ENCODE assay signal across 11 mouse cellular contexts in the genomic region with DNA sequence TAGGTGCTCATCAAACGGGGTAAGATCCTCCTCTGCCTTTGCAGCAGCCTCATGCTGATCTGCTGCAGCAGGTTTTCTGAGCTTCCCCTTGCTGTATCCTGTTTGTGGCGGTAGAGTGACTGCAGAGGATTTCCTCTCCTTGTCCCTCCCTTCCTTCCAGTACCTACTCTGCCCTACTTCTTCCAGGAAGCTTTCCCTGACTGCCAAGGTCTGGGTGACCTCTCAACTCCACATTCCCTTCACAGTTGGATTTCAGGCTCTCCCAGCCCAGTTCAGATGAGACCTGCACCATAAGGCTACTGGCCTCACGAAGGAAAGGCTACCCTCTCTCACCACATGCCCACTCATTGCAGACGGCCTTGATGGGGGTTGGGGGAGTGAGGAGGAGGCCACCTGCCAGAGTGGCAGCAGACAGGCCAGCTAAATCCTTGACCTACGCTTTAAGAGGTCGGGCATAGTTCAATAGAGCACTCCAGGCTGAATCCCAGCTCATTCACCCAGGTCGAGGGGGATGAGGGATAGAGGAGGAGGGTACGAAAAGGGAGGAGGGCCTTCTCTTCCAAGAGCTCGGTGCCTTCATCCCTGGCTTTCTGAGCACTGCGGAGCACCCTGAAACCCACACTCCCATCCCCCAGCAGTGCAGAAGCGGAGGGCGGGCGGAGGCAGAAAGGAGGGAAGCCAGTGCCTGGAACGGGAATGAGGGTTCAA. TPM values are rescaled to one million over a fixed set of nuclear protein-coding genes. Genes with fewer than 3 reads are reported as not detected.
A peak's percentile ranks its signal among the peaks of the same experiment; 100 is the strongest.
DNase-seq lines count a peak whose midpoint lies in the region; ATAC-seq lines count a peak whose summit lies in the region.
"Had no signal": no experiment of that assay in that cellular context is flagged by ENCODE, and none has a peak within 500 bp of the region (broad histone marks: within the 10 kb centered on the region; RNA-seq: fewer than 3 reads in every experiment).

No protein-coding gene starts in this region.

- 42% methylated on average over 14 of the region's 14 CpGs for WGBS in heart, embryonic 13.5 days
- 15% methylated on average over 14 of the region's 14 CpGs for WGBS in forebrain, embryonic 11.5 days
- 21% methylated on average over 14 of the region's 14 CpGs for WGBS in neural tube, embryonic 14.5 days

- H3K4me2 ChIP-seq in heart, embryonic 13.5 days: peak overlapping the region; percentile 13; the same call in 1 of the 2 replicates
- peak overlapping the region; percentile 34; the same call in 1 of the 2 replicates for H3K4me2 ChIP-seq in forebrain, embryonic 11.5 days (ENCODE audit: low read depth, low read length, severe bottlenecking)
- H3K4me2 ChIP-seq in neural tube, embryonic 14.5 days (ENCODE audit: low read depth, low read length): peak overlapping the region; percentile 28; the same call in 1 of the 2 replicates

- peaks cover 32% of the 10 kb centered on the region for H3K27me3 ChIP-seq in heart, embryonic 13.5 days (replicated peaks)
- H3K27me3 ChIP-seq in forebrain, embryonic 11.5 days (ENCODE audit: control insufficient read depth, insufficient read depth, low read length): no peaks in the 10 kb centered on the region
- no peaks in the 10 kb centered on the region for H3K27me3 ChIP-seq in neural tube, embryonic 14.5 days (ENCODE audit: control insufficient read depth, insufficient read depth, low read length)
- H3K27me3 ChIP-seq: stomach, embryonic 15.5 days had no signal

- DNase-seq in heart, postnatal 10 days: no peak
- no peak for DNase-seq in forebrain, embryonic 11.5 days (ENCODE audit: low spot score)
- DNase-seq in kidney, postnatal 10 days: peak; percentile 52
- no peak for DNase-seq in ovary, adult 18-20 months (ENCODE audit: low spot score)
- no peak for DNase-seq in cerebellum, adult 9-10 months
- no peak for DNase-seq in frontal cortex, postnatal 14 days (ENCODE audit: low spot score in 2 of 2)

- H3K27ac ChIP-seq in heart, embryonic 13.5 days (replicated peaks): no peak overlapping the region
- H3K27ac ChIP-seq in forebrain, embryonic 11.5 days (ENCODE audit: low read depth, low read length): peak overlapping the region; percentile 55
- peak overlapping the region; percentile 76 for H3K27ac ChIP-seq in neural tube, embryonic 14.5 days (ENCODE audit: low read depth, low read length)
- H3K27ac ChIP-seq: stomach, embryonic 15.5 days had no signal

- intact Hi-C loops in heart, postnatal 10 days (cut with DNase I): no loop called here

- H3K4me1 ChIP-seq in heart, embryonic 13.5 days: peaks cover 20% of the 10 kb centered on the region
- H3K4me1 ChIP-seq in forebrain, embryonic 11.5 days (replicated peaks; ENCODE audit: control insufficient read depth, insufficient read depth, low read length): peaks cover 12% of the 10 kb centered on the region
- peaks cover 17% of the 10 kb centered on the region for H3K4me1 ChIP-seq in neural tube, embryonic 14.5 days (ENCODE audit: control insufficient read depth, insufficient read depth, low read length)

- no peaks in the 10 kb centered on the region for H3K36me3 ChIP-seq in heart, embryonic 13.5 days
- H3K36me3 ChIP-seq in forebrain, embryonic 11.5 days (ENCODE audit: control insufficient read depth, insufficient read depth, low read length): no peaks in the 10 kb centered on the region
- H3K36me3 ChIP-seq in neural tube, embryonic 14.5 days (ENCODE audit: control insufficient read depth, insufficient read depth, low read length): no peaks in the 10 kb centered on the region
- H3K36me3 ChIP-seq: stomach, embryonic 15.5 days had no signal

- no peaks in the 10 kb centered on the region for H3K9me3 ChIP-seq in heart, embryonic 13.5 days
- H3K9me3 ChIP-seq in forebrain, embryonic 11.5 days (ENCODE audit: control insufficient read depth, low read length): no peaks in the 10 kb centered on the region
- no peaks in the 10 kb centered on the region for H3K9me3 ChIP-seq in neural tube, embryonic 14.5 days (ENCODE audit: control insufficient read depth, low read length)
- H3K9me3 ChIP-seq: stomach, embryonic 15.5 days had no signal

- H3K9ac ChIP-seq in heart, embryonic 13.5 days: no peak overlapping the region
- peak overlapping the region; percentile 29 for H3K9ac ChIP-seq in forebrain, embryonic 11.5 days (ENCODE audit: low read length)
- H3K9ac ChIP-seq in neural tube, embryonic 14.5 days (replicated peaks; ENCODE audit: low read depth, low read length): no peak overlapping the region; the same call in 1 of the 2 replicates
- H3K9ac ChIP-seq: stomach, embryonic 15.5 days had no signal

- H3K4me3 ChIP-seq in heart, embryonic 13.5 days: peak overlapping the region; percentile 2; the same call in 1 of the 2 replicates
- 0 out of 2 replicates have a peak overlapping the region, but pooled peaks have one; percentile 11 for H3K4me3 ChIP-seq in forebrain, embryonic 11.5 days (ENCODE audit: low read depth, low read length)
- H3K4me3 ChIP-seq in neural tube, embryonic 14.5 days (ENCODE audit: low read depth, low read length): no peak overlapping the region
- H3K4me3 ChIP-seq: megakaryocyte, embryonic 14.5 days; stomach, embryonic 15.5 days had no signal

- ATAC-seq in heart, embryonic 13.5 days (ENCODE audit: extremely low read depth, insufficient number of reproducible peaks, low FRiP score, low TSS enrichment): no peak
- peak; percentile 23 for ATAC-seq in forebrain, embryonic 11.5 days (replicated peaks; ENCODE audit: low FRiP score)
- ATAC-seq in neural tube, embryonic 14.5 days (ENCODE audit: low read depth): peak; percentile 48; the same call in 1 of the 2 replicates

RNA-seq across cellular contexts. Expression of gene Fignl2, which starts 13.9 kb away (rescaled TPM):
- polyA plus RNA-seq in heart, embryonic 13.5 days (2015; fragmentation: Nextera tagmentation; extraction: Ambion mirVana): 0.08 and 0.09 TPM in 2 replicates
- 1 to 10 TPM; 3.5 to 3.9 TPM for total RNA-seq in heart, postnatal 10 days (2021)
- 0.52 and 0.76 TPM in 2 replicates for polyA plus RNA-seq in forebrain, embryonic 11.5 days (2014; fragmentation: Nextera tagmentation; extraction: Ambion mirVana)
- 0.12 and 0.33 TPM in 2 replicates for polyA plus RNA-seq in neural tube, embryonic 14.5 days (2014; fragmentation: Nextera tagmentation; extraction: Ambion mirVana)

RNA-seq across cellular contexts. Expression of gene Ankrd33, which starts 23.3 kb away (rescaled TPM):
- not detected in 2 replicates for polyA plus RNA-seq in heart, embryonic 13.5 days (2015; fragmentation: Nextera tagmentation; extraction: Ambion mirVana)
- total RNA-seq in heart, postnatal 10 days (2021): not detected
- polyA plus RNA-seq in forebrain, embryonic 11.5 days (2014; fragmentation: Nextera tagmentation; extraction: Ambion mirVana): not detected in 2 replicates
- 0.18 TPM in 1 of 2 replicates, not detected in the other for polyA plus RNA-seq in neural tube, embryonic 14.5 days (2014; fragmentation: Nextera tagmentation; extraction: Ambion mirVana)
- polyA plus RNA-seq: heart, embryonic 16.5 days; stomach, embryonic 15.5 days had no signal

RNA-seq across cellular contexts. Expression of gene Acvrl1, which starts 36.0 kb away (rescaled TPM):
- 7.0 and 7.4 TPM in 2 replicates for polyA plus RNA-seq in heart, embryonic 13.5 days (2015; fragmentation: Nextera tagmentation; extraction: Ambion mirVana)
- 10 to 100 TPM; 27.1 to 36.6 TPM for total RNA-seq in heart, postnatal 10 days (2021)
- polyA plus RNA-seq in forebrain, embryonic 11.5 days (2014; fragmentation: Nextera tagmentation; extraction: Ambion mirVana): 7.2 and 7.7 TPM in 2 replicates
- 3.2 and 5.2 TPM in 2 replicates for polyA plus RNA-seq in neural tube, embryonic 14.5 days (2014; fragmentation: Nextera tagmentation; extraction: Ambion mirVana)

RNA-seq across cellular contexts. Expression of gene Gm47841, which starts 45.1 kb away (rescaled TPM):
- not detected in 2 replicates for polyA plus RNA-seq in heart, embryonic 13.5 days (2015; fragmentation: Nextera tagmentation; extraction: Ambion mirVana)
- total RNA-seq in heart, postnatal 10 days (2021): under 1 TPM; 0.25 to 0.41 TPM
- not detected in 2 replicates for polyA plus RNA-seq in forebrain, embryonic 11.5 days (2014; fragmentation: Nextera tagmentation; extraction: Ambion mirVana)
- polyA plus RNA-seq in neural tube, embryonic 14.5 days (2014; fragmentation: Nextera tagmentation; extraction: Ambion mirVana): not detected in 2 replicates
- polyA plus RNA-seq: heart, embryonic 16.5 days; stomach, embryonic 15.5 days had no signal
